Mouse (Mus musculus) lung, adult 18-20 months (tissue): ENCODE data around the gene Dpep2nb.
"Not testable (repeated sequence)": the region's sequence is repeated elsewhere in the genome, so short reads cannot be mapped to it uniquely, and the experiment has no call there.

Source experiments
- DNase-seq, 2 experiments: peaks; one replicate each; pipeline ENCODE4 v3.0.0; 2022; ENCODE audit warnings: mixed read lengths in 2 of 2

Dpep2nb gene

DNA sequence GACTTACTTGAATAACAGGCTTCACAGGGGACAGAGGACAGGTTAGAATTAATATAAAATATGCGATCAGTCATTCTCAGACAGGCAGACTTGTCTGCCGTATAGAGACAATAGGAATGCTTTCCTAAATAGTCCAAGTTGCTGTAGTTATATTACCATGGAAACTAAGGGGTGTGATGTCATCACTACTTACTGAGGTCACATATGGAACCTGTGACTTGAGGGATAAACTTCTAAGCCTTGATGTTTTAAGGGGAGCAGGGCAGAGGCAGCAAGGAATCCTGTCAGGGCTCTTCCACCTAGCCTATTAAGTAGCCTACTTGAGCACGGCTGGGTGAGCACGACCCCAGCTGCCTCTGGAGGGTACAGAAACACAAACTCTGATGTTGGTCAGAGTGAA, at the start of gene Dpep2nb:
TSS of gene Dpep2nb (minus strand) at position 101 of the 400 bp plus-strand sequence.
- DNase-seq, result no peak

DNA sequence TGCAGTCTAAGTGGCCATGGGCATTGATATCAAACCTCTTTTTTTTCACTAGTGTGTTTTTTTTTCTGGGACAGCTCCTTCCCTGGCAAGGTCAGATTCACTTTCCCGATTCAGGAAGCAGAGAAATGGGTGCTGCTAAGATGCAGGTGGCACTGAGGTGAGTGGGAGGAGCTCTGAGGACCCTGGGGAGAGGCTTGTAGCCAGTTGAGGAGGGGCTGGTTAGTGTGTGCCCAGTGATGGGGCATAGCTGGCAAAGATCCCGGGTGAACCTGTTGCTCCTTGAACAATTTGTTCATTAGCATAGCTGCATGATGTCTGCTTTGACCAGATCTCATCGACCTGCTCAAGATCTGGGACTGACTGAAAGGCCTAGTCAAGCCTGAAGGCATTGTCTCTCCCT, 49.3 kb upstream of the Dpep2nb start:
- no peak for DNase-seq

DNA sequence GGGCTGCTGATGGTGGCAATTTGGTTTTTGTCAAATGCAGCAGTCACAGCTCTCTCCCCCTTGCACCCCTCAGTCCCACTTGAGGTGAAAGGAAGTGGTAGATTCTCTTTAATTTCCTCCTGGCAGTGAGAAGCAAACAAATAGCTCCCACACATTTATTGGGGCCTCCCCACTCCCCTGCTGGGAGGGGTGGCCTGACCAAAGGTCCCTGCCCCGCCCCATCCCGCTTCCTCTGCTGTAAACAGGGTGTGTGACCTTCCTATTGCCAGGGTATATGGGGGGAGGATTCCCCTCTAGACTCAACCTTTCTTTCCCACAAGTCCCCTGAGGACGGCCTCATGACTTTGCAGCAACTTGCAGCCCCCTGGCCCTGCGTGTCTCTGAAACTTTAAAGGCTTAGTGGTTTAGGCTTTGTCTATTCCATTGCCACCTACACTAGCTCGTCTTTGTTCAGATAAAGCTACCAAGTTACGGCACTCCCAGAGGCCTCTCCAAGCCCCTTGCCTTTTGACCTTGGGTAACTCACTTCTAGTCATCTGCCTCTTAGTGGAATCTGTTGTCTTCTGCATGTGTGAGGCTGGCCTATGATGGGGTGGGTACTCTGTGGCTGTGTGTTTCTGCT, 48.5 kb upstream of the Dpep2nb start:
- peak; percentile 77 to 78 for DNase-seq

DNA sequence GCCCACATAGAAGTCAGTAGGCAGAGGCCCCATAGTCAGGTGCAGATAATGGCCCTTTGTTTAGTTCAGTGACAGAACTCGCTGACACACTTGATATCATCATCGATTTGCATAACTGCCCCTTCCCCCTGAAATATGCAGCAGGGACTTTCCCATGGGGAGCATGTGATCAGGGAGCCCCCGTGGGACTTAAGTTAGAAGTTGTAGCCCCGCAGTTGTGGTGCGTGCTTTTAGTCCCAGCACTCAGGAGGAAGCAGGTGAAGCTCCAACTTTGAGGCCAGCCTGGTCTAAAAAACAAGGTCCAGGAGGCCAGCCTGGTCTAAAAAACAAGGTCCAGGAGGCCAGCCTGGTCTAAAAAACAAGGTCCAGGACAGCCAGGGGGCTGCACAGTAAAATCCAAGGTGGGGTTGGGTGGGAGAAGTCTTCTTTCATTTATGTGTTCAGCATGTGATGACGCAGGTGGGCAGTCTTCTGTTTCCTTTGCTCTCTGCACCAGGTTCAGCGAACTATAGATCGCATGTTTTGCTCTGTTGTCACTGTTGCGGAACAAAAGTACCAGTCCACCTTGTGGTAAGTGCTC, 46.8 kb upstream of the Dpep2nb start:
- peak in 1 of 2 experiments; percentile 22 for DNase-seq

DNA sequence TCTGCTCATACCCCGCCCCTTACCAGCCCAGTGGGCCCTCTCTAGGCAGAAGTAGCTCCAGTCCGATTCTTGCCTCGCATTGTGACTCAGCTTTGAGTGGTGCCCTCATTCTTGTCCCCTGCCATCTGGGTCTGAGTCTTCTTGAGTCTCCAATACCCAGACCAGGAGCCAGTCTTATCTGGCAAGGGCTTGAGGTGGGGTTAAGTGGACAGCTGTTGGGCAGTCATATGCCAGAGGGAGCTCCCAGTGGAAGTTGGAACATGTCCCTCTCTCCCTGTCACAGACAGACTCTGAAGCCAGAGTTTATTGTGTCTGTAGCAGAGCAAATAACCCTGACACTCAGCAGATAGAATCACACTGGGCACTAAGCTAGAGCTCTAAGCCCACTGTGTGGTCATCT, 45.3 kb upstream of the Dpep2nb start:
- DNase-seq, result no peak

DNA sequence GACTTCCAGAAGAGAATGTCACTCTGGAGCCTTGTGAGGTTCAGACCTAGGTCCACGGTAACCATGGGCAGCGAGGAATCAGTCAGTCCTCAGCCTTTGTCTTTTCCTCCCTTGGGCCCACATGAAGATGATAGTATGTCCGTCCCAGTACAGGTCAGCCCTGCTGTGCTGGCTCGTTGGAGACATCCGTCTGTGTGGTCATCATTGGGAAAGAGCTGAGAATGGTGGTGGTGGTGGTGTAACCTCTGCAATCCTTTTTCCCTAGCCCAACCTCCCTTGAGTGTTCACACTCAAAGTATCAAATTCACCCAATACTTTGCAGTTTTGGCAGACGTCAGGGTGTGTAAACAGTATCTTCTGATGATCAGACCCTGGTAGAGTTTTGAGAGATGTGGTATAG, 44.1 kb upstream of the Dpep2nb start:
- no peak for DNase-seq

DNA sequence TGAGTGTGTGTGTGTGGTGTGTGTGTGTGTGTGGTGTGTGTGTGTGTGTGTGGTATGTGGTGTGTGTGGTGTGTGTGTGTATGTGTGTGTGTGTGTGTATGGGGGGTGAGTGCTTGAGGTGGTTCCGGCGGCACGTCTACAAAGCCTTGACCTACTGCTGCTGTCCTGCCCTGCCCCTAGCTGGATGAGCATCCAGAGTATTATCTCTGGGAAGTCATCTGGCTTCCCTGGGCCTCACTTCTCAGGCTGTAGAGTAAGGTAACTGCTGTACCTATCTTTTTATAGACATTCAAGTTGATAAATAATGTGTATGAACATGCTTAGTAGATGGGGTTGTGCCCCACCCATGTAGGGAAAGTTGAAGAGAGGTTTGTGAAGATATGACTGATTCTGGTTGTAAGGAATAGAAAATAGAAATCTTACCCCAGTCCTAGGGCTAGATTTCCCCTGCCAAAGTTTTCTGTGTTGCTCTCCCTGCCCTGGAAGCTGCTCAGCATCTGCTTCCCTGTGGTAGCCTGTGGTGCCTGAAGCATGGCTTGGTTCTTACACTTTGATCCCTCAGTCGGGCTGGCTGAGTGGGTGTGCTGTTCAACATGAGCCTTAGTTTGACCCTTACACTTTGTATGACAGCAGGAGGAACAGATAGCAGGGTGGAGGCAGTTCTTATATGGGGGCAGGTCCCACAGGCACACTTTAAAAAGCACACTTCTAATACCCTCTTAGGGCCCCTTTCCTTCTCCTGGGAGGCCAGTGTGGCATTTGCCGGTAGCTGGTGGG, 42.3 kb upstream of the Dpep2nb start:
- no peak for DNase-seq

DNA sequence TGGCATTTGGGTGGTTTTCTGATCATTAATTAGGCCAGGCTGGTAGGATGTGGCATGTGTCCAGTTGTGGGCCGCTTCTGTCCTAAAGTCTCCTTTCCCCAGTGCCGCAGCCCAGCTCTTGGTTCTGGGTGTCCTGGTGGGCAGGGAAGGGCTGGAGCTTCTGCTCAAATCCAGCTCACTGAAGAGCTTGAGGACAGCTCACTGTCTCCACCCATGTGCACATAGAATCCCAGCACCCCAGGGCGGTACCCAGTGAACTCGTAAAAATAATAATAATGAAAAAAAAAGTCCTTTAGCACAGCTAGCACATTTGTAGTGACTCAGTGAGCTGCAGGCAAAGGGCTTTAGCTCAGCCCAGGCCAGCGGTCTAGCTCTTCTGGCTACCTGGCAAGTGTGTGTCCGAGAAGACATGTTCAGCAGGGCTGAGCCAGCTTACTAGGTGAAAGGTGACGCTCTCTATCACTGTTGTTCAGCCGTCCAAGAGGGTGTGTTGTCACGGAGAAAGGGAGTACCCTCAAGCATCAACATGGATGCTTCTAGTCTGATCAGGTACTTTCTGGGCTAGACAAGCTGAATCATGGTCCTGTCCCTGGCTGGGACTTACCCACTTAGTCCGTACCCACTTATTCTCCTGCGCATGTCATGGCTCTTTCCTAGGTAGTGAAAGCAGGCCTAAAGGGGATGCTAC, 41.2 kb upstream of the Dpep2nb start:
- DNase-seq, result no peak

DNA sequence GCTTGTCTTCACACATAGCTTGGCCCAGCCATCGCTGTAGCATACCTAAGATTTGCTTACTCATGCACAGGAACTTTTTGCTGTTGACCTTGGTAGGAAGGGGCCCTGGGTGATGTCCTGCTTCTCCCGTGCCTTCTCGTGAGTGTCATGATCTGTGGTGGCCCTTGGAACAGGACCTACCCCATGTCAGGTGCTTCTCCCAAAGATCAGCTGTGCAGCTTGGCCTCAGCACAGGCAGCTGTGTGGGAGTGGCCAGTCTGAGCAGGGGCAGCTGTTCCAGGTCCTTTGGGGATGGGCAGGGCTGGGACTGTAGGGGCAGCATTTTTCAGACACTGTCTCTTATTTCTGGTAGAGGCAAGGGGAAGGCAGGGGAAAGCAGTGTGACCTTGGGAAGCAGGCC, 38.4 kb upstream of the Dpep2nb start:
- DNase-seq, result no peak

DNA sequence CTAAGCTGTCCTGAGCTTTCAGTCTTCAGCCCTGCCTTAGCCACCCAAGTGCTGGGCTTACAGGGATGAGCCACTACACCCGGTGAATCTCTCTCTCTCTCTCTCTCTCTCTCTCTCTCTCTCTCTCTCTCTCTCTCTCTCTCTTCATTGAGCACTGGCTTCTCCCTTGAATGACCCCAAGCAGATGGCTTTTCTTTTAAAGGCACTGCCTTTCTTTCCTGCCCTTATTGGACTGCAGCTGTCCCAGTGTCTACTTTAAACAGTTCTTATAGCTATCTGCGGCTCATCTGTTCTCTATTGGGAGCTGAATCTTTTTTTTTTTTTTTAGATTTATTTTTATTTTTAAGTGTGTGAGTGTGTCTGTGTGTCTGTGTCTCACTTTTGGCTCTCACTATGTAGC, 37.3 kb upstream of the Dpep2nb start:
- no peak for DNase-seq

DNA sequence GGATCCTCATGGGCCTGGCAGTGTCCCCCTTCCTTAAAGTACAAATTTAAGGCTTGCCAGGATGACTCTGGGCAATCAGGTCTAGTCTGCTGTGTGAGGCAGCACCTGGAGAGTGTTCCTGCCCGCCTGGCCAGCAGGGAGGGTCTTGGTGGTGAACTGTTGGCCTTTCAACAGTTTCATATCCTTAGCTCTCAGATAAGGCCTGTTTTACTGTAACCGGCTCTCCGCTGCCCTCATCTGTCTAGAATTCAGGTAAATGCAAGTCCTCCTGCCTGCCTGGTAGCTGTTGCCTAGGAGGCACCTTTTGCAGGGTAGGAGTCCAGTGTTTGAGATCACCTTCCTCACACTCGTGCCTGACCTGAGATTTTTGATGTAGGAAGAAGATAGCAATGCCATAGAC, 34.4 kb upstream of the Dpep2nb start:
- no peak for DNase-seq

DNA sequence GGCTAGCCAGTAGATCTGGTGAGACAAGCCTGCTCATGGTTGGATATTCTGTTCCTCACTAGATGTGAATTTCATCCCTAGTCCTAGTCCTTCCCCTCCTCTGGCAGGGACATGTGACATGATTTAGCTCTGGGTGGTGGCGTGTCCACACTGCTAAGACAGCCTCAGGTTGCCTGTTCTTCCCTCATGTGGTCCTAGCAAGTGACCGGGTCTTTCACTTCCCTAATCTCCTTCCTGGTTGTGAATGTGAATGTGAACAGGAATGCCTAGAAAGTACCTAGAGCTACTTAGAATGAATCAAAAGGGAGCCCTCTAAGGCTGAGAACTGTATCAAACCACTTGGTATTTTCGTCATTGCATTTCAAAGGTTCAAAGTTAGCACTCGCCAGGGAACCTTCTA, 33.8 kb upstream of the Dpep2nb start:
- DNase-seq, result no peak

DNA sequence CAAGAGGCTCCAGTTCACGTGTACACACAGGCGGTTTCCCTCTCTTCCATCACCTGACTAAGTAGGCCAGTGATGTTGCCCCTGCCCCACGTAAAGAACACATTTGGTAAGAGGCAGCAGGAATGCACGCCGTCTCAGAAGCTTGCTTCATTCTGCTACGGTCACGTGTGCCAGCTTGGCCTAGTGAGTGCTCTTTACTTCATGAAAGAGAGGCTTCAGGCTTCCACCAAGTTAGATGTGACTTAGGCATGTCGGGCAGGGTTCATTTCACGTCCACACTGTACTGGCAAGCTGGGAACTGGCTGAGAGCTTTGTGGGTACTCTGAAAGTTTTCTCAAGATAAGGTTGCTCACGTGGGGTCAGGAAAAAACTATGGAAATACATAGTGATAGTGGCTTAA, 32.9 kb upstream of the Dpep2nb start:
- DNase-seq, result peak; percentile 19 to 58

DNA sequence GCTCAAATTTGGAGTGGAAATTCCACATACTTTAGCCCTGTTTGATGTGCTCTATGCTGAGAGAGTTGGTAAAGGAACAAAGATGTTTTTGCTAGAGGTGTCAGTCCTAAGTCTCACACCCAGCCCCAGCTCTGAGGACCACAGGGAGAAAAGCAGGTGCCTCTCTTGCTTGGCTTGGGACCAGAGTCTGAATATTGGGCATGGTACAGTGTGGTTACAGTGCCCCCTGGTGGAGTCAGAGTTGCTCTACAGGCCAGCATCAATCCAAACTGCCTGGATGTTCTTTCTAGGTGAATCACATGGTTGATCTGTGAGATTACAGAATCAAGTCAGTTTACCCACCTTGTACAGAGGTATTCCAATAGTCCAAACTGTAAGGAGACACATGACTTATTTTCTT, 16.7 kb upstream of the Dpep2nb start:
- peak; percentile 70 to 73 for DNase-seq

DNA sequence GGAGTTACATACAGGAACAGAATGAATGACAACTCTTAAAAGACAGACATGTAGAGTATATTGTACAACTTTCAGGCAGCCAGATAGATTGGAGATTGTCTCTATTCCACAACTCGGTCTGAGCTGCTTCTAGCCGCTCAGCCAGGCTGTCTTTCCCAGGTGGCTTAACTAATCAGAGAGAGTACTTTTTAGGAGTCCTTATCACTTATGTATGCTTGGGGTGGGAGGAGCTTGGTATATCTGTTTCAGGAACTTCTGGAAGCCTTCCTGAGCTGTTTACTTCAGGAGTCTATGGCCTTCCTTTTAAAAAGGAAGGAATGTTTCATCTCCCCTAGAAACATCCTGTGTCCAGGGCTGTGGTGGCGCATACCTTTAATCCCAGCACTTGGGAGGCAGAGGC, 12.3 kb upstream of the Dpep2nb start:
- DNase-seq, result no peak

DNA sequence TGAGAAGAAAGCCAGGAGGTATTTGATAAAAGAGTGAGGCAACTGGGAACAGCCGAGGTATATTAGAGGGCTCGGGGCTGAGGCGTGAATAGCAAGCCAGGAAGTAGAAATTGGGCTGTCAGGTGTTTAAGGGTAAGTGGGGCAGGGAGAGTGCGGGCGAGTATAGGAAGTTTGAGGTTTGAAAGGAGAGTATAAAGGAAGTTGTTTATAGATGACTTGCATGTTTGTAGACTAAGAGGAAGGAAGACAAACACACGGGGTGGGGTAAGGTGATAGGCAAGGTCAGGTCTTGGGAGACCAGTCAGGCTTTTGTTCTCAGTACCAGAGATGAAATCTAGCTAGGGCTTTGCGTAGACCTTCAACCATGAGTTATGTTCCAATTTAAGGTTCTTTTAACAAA, 11.4 kb upstream of the Dpep2nb start:
- no peak for DNase-seq

DNA sequence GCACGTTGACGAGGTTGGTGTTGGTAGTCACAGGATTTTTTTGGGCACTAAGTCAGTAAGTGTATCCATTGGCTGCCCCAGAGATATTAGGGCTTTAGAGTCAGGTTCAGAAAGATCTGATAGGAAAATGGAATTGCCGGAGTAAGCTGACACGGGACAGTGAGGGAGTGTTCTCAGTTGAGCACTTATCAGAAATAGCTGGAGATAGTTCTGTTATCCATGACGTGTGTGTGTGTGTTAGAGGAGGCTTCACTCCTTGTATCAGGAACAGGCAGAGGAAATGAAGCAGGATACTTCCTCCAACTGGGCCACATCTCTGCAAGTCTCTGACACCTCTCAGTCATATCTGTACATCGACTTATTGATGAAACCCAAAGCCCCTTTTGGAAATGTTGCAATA, 10.5 kb upstream of the Dpep2nb start:
- DNase-seq, result no peak

DNA sequence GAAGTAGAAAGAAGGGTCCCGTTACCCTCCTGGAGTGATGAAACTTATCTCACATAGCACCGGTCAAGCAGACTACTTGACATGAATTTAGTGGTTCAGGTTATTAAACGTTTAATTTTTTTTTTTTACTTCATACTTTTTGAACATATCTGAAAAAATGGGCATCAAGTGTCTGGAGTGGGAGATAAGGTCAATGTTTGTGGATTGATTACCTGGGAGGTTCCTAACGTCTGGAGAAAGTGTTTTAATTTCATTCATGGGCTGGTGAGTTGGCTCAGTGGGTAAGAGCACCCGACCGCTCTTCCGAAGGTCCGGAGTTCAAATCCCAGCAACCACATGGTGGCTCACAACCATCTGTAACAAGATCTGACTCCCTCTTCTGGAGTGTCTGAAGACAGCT, 6.4 kb upstream of the Dpep2nb start:
- DNase-seq, result not testable (repeated sequence)

DNA sequence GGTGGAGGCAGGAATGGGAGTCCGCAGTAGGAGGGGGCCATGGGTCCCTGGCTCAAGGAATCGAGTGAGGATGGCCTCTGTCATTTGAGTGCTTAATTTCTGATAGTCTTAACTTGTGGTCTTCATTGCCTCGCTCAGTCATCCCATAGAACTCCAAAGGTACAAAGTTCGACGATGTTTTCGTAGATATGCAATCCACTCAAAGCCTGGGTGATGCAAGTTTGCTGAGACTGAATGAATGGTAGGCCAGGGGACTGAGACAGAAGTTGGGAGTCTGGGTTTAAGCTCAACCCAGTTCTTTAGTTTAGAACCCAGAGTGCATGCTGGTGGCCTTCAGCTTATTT, 5.8 kb upstream of the Dpep2nb start, which contains the start of gene Ddx28:
TSS of gene Ddx28 (minus strand) at position 240 of the 344 bp plus-strand sequence.
- no peak for DNase-seq

DNA sequence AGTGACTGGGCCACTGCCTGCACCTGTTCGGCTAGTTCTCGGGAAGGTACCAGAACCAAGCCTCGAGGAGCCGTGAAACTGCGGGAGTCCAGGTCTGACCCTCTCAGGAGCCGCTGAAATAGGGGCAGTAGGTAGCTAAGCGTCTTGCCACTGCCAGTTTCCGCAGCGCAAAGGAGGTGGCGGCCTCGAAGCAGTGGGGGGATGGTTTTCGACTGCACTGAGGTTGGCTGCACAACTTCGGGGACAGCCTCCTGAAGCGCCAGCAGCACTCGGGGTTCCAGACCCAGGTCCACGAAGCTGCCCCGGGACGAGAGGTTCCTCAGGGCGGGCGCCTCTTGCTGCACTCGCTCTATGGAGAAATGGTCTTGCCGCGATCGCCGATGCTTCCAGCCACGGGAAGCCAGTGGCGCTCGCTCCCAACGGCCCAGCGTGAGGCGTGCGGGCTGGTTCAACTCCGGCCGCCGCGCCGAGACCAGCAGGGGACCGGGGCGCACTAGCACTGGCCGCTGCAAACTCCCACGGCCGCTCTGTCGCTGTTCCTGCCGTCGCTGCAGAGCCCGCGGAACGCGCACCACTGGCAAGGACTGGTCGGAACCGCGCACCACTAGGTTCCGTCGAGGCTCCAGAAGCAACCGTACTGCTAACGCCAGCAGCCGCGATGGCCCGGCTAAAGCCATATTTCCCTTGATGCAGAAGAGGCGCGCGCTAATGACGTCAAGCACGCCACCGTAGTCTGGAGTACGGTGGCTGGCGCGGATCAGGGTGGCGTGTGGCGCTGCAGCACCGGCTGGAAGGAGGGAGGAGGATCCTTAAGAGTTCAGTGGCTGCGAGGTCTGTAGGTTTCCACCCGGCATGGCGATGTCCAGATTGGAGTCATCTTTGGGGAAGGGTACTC, 5.2 kb upstream of the Dpep2nb start:
- DNase-seq, result peak; percentile 89 to 91

DNA sequence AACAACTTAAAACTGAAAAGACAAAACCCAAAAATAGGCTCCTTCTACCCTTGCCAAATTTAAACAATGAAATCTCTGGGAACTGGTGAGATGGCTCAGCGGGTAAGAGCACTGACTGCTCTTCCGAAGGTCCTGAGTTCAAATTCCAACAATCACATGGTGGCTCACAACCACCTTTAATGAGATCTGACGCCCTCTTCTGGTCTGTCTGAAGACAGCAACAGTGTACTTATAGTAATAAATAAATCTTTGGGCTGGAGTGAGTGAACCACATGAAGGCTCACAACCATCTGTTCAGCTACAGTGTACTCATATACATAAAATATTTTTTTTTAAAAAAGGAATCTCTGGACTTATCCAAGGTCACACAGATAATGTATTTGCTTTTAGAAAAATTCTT, 2.1 kb upstream of the Dpep2nb start:
- not testable (repeated sequence) for DNase-seq

DNA sequence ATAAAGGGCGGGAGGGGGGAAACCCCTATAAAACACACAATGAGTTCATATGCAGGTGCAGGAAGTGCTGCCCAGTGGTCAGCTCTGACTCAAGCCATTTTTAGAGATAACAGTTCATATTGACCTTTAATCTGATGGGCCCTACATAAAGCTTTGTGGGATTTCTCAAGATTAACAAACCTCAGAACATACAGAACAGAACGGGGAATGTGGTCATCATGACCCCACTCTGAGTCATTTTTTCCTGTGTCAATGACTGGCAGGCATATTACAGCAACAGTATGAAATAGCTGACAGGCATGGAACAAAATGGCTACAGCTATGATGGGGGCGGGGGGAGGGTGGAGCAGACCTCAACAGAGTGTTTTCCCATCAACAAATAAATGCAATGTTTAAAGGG, 1.4 kb upstream of the Dpep2nb start:
- no peak for DNase-seq

DNA sequence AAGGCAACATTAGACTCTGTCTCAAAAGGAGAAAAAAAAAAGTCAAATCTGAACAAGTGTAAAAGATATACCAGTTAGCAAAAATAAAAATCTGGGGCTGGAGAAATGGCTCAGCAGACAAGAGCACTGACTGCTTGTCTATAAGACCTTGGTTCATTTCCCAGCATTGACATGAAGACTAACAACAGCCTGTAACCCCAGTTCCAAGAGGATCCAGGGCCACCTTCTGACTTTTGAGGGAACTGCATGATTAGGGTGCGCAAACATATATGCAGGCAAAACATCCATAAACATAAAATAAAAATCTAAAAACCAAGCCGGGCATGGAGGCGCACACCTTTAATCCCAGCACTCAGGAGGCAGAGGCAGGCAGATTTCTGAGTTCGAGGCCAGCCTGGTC, 638 bp upstream of the Dpep2nb start:
- no peak for DNase-seq
